Mouse (Mus musculus): ENCODE results near the gene Slc4a1ap. TPM values are rescaled to one million over a fixed set of nuclear protein-coding genes. Genes with fewer than 3 reads are reported as not detected.
A peak's percentile ranks its signal among the peaks of the same experiment; 100 is the strongest.

The Slc4a1ap gene
- polyA plus RNA-seq, 1 experiment from 2014 or later = 30.3 TPM

GRCm38 (mm10) chr5:31596481-31597429, 70.0 kb downstream of the Slc4a1ap start, which contains the start of gene Mrpl33:
TSS of gene Mrpl33 (plus strand) at chr5:31596935.
- ATAC-seq = peak; percentile 37
- WGBS = 9% methylated on average over 26 of the region's 26 CpGs

GRCm38 (mm10) chr5:31597430-31597944, 70.7 kb downstream of the Slc4a1ap start:
- Histone ChIP-seq H3K4me2 (ENCODE audit: low read length) (peak overlapping the region; percentile 76), H3K36me3 (ENCODE audit: control insufficient read depth, insufficient read depth, low read length) (no peaks in the 10 kb centered on the region), H3K27ac (ENCODE audit: low read depth, low read length) (no peak overlapping the region), H3K4me1 (ENCODE audit: control insufficient read depth, insufficient read depth, low read depth, low read length) (peaks cover 9% of the 10 kb centered on the region), H3K9me3 (ENCODE audit: control insufficient read depth, low read length) (no peaks in the 10 kb centered on the region), H3K9ac (ENCODE audit: low read depth, low read length) (no peak overlapping the region), H3K4me3 (ENCODE audit: low read length) (no peak overlapping the region), H3K27me3 (replicated peaks; ENCODE audit: control insufficient read depth, insufficient read depth, low read length) (no peaks in the 10 kb centered on the region; the same call in 1 of the 2 replicates)
- 74% methylated on average over 6 of the region's 6 CpGs for WGBS
- no peak for ATAC-seq

More at GRCm38 (mm10) chr5:31596481-31597429, 70.0 kb downstream of the Slc4a1ap start, which contains the start of gene Mrpl33:
- H3K9ac ChIP-seq (ENCODE audit: low read depth, low read length) = peak within 1 kb of the TSS; percentile 54
- no peaks in the 10 kb centered on the region for H3K36me3 ChIP-seq (ENCODE audit: control insufficient read depth, insufficient read depth, low read length)
- peak within 1 kb of the TSS; percentile 40 for H3K4me3 ChIP-seq (ENCODE audit: low read length)
- H3K27ac ChIP-seq (ENCODE audit: low read depth, low read length) = no peak within 1 kb of the TSS
- peak within 1 kb of the TSS; percentile 76 for H3K4me2 ChIP-seq (ENCODE audit: low read length)
- no peaks in the 10 kb centered on the region; the same call in 1 of the 2 replicates for H3K27me3 ChIP-seq (replicated peaks; ENCODE audit: control insufficient read depth, insufficient read depth, low read length)
- no peaks in the 10 kb centered on the region for H3K9me3 ChIP-seq (ENCODE audit: control insufficient read depth, low read length)
- peaks cover 9% of the 10 kb centered on the region for H3K4me1 ChIP-seq (ENCODE audit: control insufficient read depth, insufficient read depth, low read depth, low read length)

- Histone ChIP-seq H3K4me2 (ENCODE audit: low read length) (no peak overlapping the region), H3K4me3 (ENCODE audit: low read length) (no peak overlapping the region), H3K27ac (ENCODE audit: low read depth, low read length) (no peak overlapping the region), H3K36me3 (ENCODE audit: control insufficient read depth, insufficient read depth, low read length) (no peaks in the 10 kb centered on the region), H3K4me1 (ENCODE audit: control insufficient read depth, insufficient read depth, low read depth, low read length) (peaks cover 9% of the 10 kb centered on the region), H3K9me3 (ENCODE audit: control insufficient read depth, low read length) (no peaks in the 10 kb centered on the region), H3K27me3 (replicated peaks; ENCODE audit: control insufficient read depth, insufficient read depth, low read length) (no peaks in the 10 kb centered on the region; the same call in 1 of the 2 replicates), H3K9ac (ENCODE audit: low read depth, low read length) (no peak overlapping the region)
- ATAC-seq = no peak
- WGBS = 82% methylated on average over 7 of the region's 7 CpGs
These were observed 71.3 kb downstream of the Slc4a1ap start for GRCm38 (mm10) chr5:31598121-31598520.

- no peak for ATAC-seq
- Histone ChIP-seq H3K9ac (ENCODE audit: low read depth, low read length) (no peak overlapping the region), H3K4me2 (ENCODE audit: low read length) (no peak overlapping the region), H3K36me3 (ENCODE audit: control insufficient read depth, insufficient read depth, low read length) (no peaks in the 10 kb centered on the region), H3K27me3 (replicated peaks; ENCODE audit: control insufficient read depth, insufficient read depth, low read length) (no peaks in the 10 kb centered on the region; the same call in 1 of the 2 replicates), H3K4me3 (ENCODE audit: low read length) (no peak overlapping the region), H3K27ac (ENCODE audit: low read depth, low read length) (no peak overlapping the region), H3K9me3 (ENCODE audit: control insufficient read depth, low read length) (no peaks in the 10 kb centered on the region), H3K4me1 (ENCODE audit: control insufficient read depth, insufficient read depth, low read depth, low read length) (peaks cover 9% of the 10 kb centered on the region)
- 59% methylated on average over 4 of the region's 4 CpGs for WGBS
These were observed 71.8 kb downstream of the Slc4a1ap start for GRCm38 (mm10) chr5:31598579-31598978.

- Histone ChIP-seq H3K27me3 (replicated peaks; ENCODE audit: control insufficient read depth, insufficient read depth, low read length) (no peaks in the 10 kb centered on the region; the same call in 1 of the 2 replicates), H3K4me3 (ENCODE audit: low read length) (no peak overlapping the region), H3K27ac (ENCODE audit: low read depth, low read length) (no peak overlapping the region), H3K36me3 (ENCODE audit: control insufficient read depth, insufficient read depth, low read length) (no peaks in the 10 kb centered on the region), H3K9me3 (ENCODE audit: control insufficient read depth, low read length) (no peaks in the 10 kb centered on the region), H3K9ac (ENCODE audit: low read depth, low read length) (no peak overlapping the region), H3K4me1 (ENCODE audit: control insufficient read depth, insufficient read depth, low read depth, low read length) (peaks cover 9% of the 10 kb centered on the region), H3K4me2 (ENCODE audit: low read length) (no peak overlapping the region)
- 75% methylated on average over 2 of the region's 2 CpGs for WGBS
- no peak for ATAC-seq
These were observed 72.4 kb downstream of the Slc4a1ap start for GRCm38 (mm10) chr5:31599161-31599560.

GRCm38 (mm10) chr5:31601162-31601722, 74.4 kb downstream of the Slc4a1ap start:
- Histone ChIP-seq H3K4me2 (ENCODE audit: low read length) (no peak overlapping the region), H3K27ac (ENCODE audit: low read depth, low read length) (no peak overlapping the region), H3K36me3 (ENCODE audit: control insufficient read depth, insufficient read depth, low read length) (no peaks in the 10 kb centered on the region), H3K9me3 (ENCODE audit: control insufficient read depth, low read length) (no peaks in the 10 kb centered on the region), H3K27me3 (replicated peaks; ENCODE audit: control insufficient read depth, insufficient read depth, low read length) (no peaks in the 10 kb centered on the region; the same call in 1 of the 2 replicates), H3K9ac (ENCODE audit: low read depth, low read length) (no peak overlapping the region), H3K4me3 (ENCODE audit: low read length) (no peak overlapping the region), H3K4me1 (ENCODE audit: control insufficient read depth, insufficient read depth, low read depth, low read length) (peaks cover 9% of the 10 kb centered on the region)
- 91% methylated on average over 7 of the region's 7 CpGs for WGBS
- ATAC-seq = no peak

- Histone ChIP-seq H3K4me1 (ENCODE audit: control insufficient read depth, insufficient read depth, low read depth, low read length) (no peaks in the 10 kb centered on the region), H3K4me2 (ENCODE audit: low read length) (no peak overlapping the region), H3K4me3 (ENCODE audit: low read length) (no peak overlapping the region), H3K27me3 (replicated peaks; ENCODE audit: control insufficient read depth, insufficient read depth, low read length) (no peaks in the 10 kb centered on the region), H3K9ac (ENCODE audit: low read depth, low read length) (no peak overlapping the region), H3K36me3 (ENCODE audit: control insufficient read depth, insufficient read depth, low read length) (no peaks in the 10 kb centered on the region), H3K27ac (ENCODE audit: low read depth, low read length) (no peak overlapping the region), H3K9me3 (ENCODE audit: control insufficient read depth, low read length) (no peaks in the 10 kb centered on the region)
- ATAC-seq = no peak
- 93% methylated on average over 1 of the region's 1 CpGs for WGBS
These were observed 75.6 kb downstream of the Slc4a1ap start for GRCm38 (mm10) chr5:31602377-31602776.

GRCm38 (mm10) chr5:31603766-31604165, 77.0 kb downstream of the Slc4a1ap start:
- Histone ChIP-seq H3K9ac (ENCODE audit: low read depth, low read length) (no peak overlapping the region), H3K4me3 (ENCODE audit: low read length) (no peak overlapping the region)
- 82% methylated on average over 6 of the region's 6 CpGs for WGBS

GRCm38 (mm10) chr5:31606151-31606550, 79.4 kb downstream of the Slc4a1ap start:
- Histone ChIP-seq H3K4me1 (ENCODE audit: control insufficient read depth, insufficient read depth, low read depth, low read length) (no peaks in the 10 kb centered on the region), H3K4me2 (ENCODE audit: low read length) (no peak overlapping the region), H3K4me3 (ENCODE audit: low read length) (no peak overlapping the region), H3K36me3 (ENCODE audit: control insufficient read depth, insufficient read depth, low read length) (no peaks in the 10 kb centered on the region), H3K27me3 (replicated peaks; ENCODE audit: control insufficient read depth, insufficient read depth, low read length) (no peaks in the 10 kb centered on the region), H3K9ac (ENCODE audit: low read depth, low read length) (no peak overlapping the region), H3K9me3 (ENCODE audit: control insufficient read depth, low read length) (no peaks in the 10 kb centered on the region), H3K27ac (ENCODE audit: low read depth, low read length) (no peak overlapping the region)
- 61% methylated on average over 3 of the region's 3 CpGs for WGBS
- ATAC-seq = no peak

More at GRCm38 (mm10) chr5:31603766-31604165, 77.0 kb downstream of the Slc4a1ap start:
- ATAC-seq = no peak
- H3K9me3 ChIP-seq (ENCODE audit: control insufficient read depth, low read length) = no peaks in the 10 kb centered on the region
- no peaks in the 10 kb centered on the region for H3K27me3 ChIP-seq (replicated peaks; ENCODE audit: control insufficient read depth, insufficient read depth, low read length)
- H3K27ac ChIP-seq (ENCODE audit: low read depth, low read length) = no peak overlapping the region
- no peak overlapping the region for H3K4me2 ChIP-seq (ENCODE audit: low read length)
- no peaks in the 10 kb centered on the region for H3K36me3 ChIP-seq (ENCODE audit: control insufficient read depth, insufficient read depth, low read length)
- H3K4me1 ChIP-seq (ENCODE audit: control insufficient read depth, insufficient read depth, low read depth, low read length) = no peaks in the 10 kb centered on the region
